Mouse (Mus musculus): ENCODE data around the gene Qpct.

- TF ChIP-seq POLR2A (IDR thresholded peaks at IDR 0.05; ENCODE audit: low read depth, low read length) (no peak), CTCF (conservative IDR thresholded peaks at IDR 0.05 in 1 of 2, IDR thresholded peaks at IDR 0.05 in 1 of 2; ENCODE audit: low read depth in 2 of 2, low read length in 2 of 2) (no peak), MAX (IDR thresholded peaks at IDR 0.05; ENCODE audit: low read length) (no peak), GABPA (IDR thresholded peaks at IDR 0.05; ENCODE audit: insufficient replicate concordance, low read depth, low read length) (no peak), EP300 (IDR thresholded peaks at IDR 0.05; ENCODE audit: low read length) (no peak), UBTF (IDR thresholded peaks at IDR 0.05; ENCODE audit: low read depth, low read length) (no peak), ZMIZ1 (IDR thresholded peaks at IDR 0.05; ENCODE audit: low read depth, low read length) (no peak), TBP (conservative IDR thresholded peaks at IDR 0.05; ENCODE audit: low read depth, low read length) (no peak), MAZ (IDR thresholded peaks at IDR 0.05; ENCODE audit: low read depth, low read length) (no peak), RCOR1 (conservative IDR thresholded peaks at IDR 0.05; ENCODE audit: low read depth, low read length) (no peak), ZC3H11A (IDR thresholded peaks at IDR 0.05; ENCODE audit: low read depth, low read length) (no peak)
These were observed 84.1 kb downstream of the Qpct start for GRCm38 (mm10) chr17:79135826-79136225.

Data from CH12.LX (cell line).